Mouse (Mus musculus) liver, embryonic 14.5 days (tissue): ENCODE results near the gene Ccdc34. TPM values are rescaled to one million over a fixed set of nuclear protein-coding genes. Genes with fewer than 3 reads are reported as not detected.

Source experiments
- ATAC-seq: fragments of 200-750 bp; cut with Nextera tagmentation; 2 replicates; pipeline ENCODE4 v1.8.0; 2017; ENCODE audit warnings: moderate number of reproducible peaks, mild to moderate bottlenecking, moderate library complexity; ENCODE audit not compliant: insufficient read depth
- DNase-seq, 3 experiments: peaks; one replicate each; pipeline ENCODE4 v3.0.0-alpha.2; 2012 to 2013; ENCODE audit warnings: low read depth in 3 of 3, low spot score in 3 of 3
- H3K27ac ChIP-seq: fragments of 300-500 bp; sonication (generic); 2 replicates; pipeline ENCODE4 v1.5.1; 2014; ENCODE audit warnings: moderate library complexity, mild to moderate bottlenecking, control low read depth, inconsistent platforms
- H3K27me3 ChIP-seq: fragments of 300-500 bp; sonication (generic); 2 replicates; pipeline ENCODE4 v1.6.1; 2014; ENCODE audit warnings: mild to moderate bottlenecking, low read length, moderate library complexity; ENCODE audit not compliant: control insufficient read depth, insufficient read depth
- H3K36me3 ChIP-seq: fragments of 300-500 bp; sonication (generic); replicated peaks from 2 replicates; pipeline ENCODE4 v1.6.1; 2014; ENCODE audit warnings: low read depth; ENCODE audit not compliant: control insufficient read depth, insufficient read depth
- H3K4me1 ChIP-seq, 2 experiments: fragments of 200-500 bp in 1 of 2; fragments of 300-500 bp in 1 of 2; sonication (generic) in 1 of 2; replicated peaks; 2 replicates each; pipeline ENCODE4 v1.6.1; 2012 to 2014; ENCODE audit warnings: antibody characterized with exemption in 1 of 2, inconsistent platforms in 1 of 2, low read length in 1 of 2; ENCODE audit not compliant: control insufficient read depth in 2 of 2, insufficient read depth in 2 of 2
- H3K4me2 ChIP-seq: fragments of 300-500 bp; sonication (generic); 2 replicates; pipeline ENCODE4 v1.6.1; 2014; ENCODE audit warnings: low read depth, mild to moderate bottlenecking, control low read depth, moderate library complexity
- H3K4me3 ChIP-seq, 2 experiments: fragments of 200-500 bp in 1 of 2; fragments of 300-500 bp in 1 of 2; sonication (generic) in 1 of 2; 2 replicates each; pipeline ENCODE4 v1.5.1; 2012 to 2014; ENCODE audit warnings: low read depth in 2 of 2, low read length in 2 of 2, mild to moderate bottlenecking in 2 of 2, control low read depth in 1 of 2, inconsistent platforms in 1 of 2, moderate library complexity in 1 of 2; ENCODE audit not compliant: insufficient read depth in 1 of 2
- H3K9ac ChIP-seq: fragments of 300-500 bp; sonication (generic); replicated peaks from 2 replicates; pipeline ENCODE4 v1.6.1; 2014; ENCODE audit warnings: mild to moderate bottlenecking, control low read depth, moderate library complexity
- H3K9me3 ChIP-seq: fragments of 300-500 bp; sonication (generic); 2 replicates; pipeline ENCODE4 v1.6.1; 2016; ENCODE audit warnings: low read length, mixed read lengths; ENCODE audit not compliant: control insufficient read depth
- CTCF ChIP-seq: IDR thresholded peaks from 2 replicates; pipeline ENCODE4 v1.5.1; 2016; ENCODE audit warnings: antibody characterized with exemption, low read depth, control low read depth
- EP300 ChIP-seq: IDR thresholded peaks from 2 replicates; pipeline ENCODE4 v1.6.1; 2016; ENCODE audit warnings: antibody characterized with exemption, low read depth
- WGBS: fragments of 180-500 bp; shearing (Covaris S2); extraction: QIAGEN DNeasy Blood & Tissue Kit; methylation state at CpG from one replicate; pipeline ENCODE4 v1.1.7; 2014; ENCODE audit not compliant: insufficient replicate concordance; 5-methylcytosine and 5-hydroxymethylcytosine counted together
- polyA plus RNA-seq, 2 experiments: library from polyadenylated mRNA; depleted of rRNA in 1 of 2; stranded (reverse) in 1 of 2; unstranded in 1 of 2; fragments of >200 nt; fragmentation: Nextera tagmentation in 1 of 2; extraction: Ambion mirVana in 1 of 2; gene quantifications; 2 replicates each; pipeline versions ENCODE4 v1.2.1 to v1.2.3; 2012 to 2014

Ccdc34 gene
- polyA plus RNA-seq, 2 experiments = 19.6 to 22.8 TPM

- TF ChIP-seq EP300 (no peak), CTCF (no peak)
- Histone ChIP-seq H3K27me3 (no peaks in the 10 kb centered on the region), H3K9ac (no peak overlapping the region), H3K4me3 (no peak overlapping the region), H3K27ac (no peak overlapping the region), H3K4me1 (peaks cover 4 to 34% of the 10 kb centered on the region in 2 experiments), H3K36me3 (no peaks in the 10 kb centered on the region), H3K9me3 (no peaks in the 10 kb centered on the region), H3K4me2 (no peak overlapping the region)
- WGBS = 75% methylated on average over 5 of the region's 5 CpGs
- DNase-seq (no peak), ATAC-seq (no peak)
Observed at GRCm38 (mm10) chr2:109987946-109988345, 29.7 kb upstream of the Ccdc34 start.

- no peak for ATAC-seq
Observed at GRCm38 (mm10) chr2:109989196-109989595, 28.4 kb upstream of the Ccdc34 start.

GRCm38 (mm10) chr2:109989679-109990473, 27.7 kb upstream of the Ccdc34 start:
- Histone ChIP-seq H3K36me3 (no peaks in the 10 kb centered on the region), H3K27me3 (no peaks in the 10 kb centered on the region), H3K27ac (no peak overlapping the region), H3K4me2 (no peak overlapping the region), H3K4me3 (no peak overlapping the region), H3K9ac (no peak overlapping the region), H3K9me3 (no peaks in the 10 kb centered on the region), H3K4me1 (peaks cover 18 to 42% of the 10 kb centered on the region in 2 experiments)
- WGBS = 60% methylated on average over 8 of the region's 8 CpGs
- TF ChIP-seq EP300 (no peak), CTCF (no peak)
- ATAC-seq (no peak), DNase-seq (no peak)

More at GRCm38 (mm10) chr2:109989196-109989595, 28.4 kb upstream of the Ccdc34 start:
- Histone ChIP-seq H3K27me3 (no peaks in the 10 kb centered on the region), H3K27ac (no peak overlapping the region), H3K4me1 (peaks cover 13 to 40% of the 10 kb centered on the region in 2 experiments), H3K9me3 (no peaks in the 10 kb centered on the region), H3K4me3 (no peak overlapping the region), H3K4me2 (no peak overlapping the region), H3K9ac (no peak overlapping the region), H3K36me3 (no peaks in the 10 kb centered on the region)
- no peak for DNase-seq
- TF ChIP-seq EP300 (no peak), CTCF (no peak)
- 36% methylated on average over 3 of the region's 3 CpGs for WGBS

- no peak overlapping the region for H3K4me3 ChIP-seq
- H3K4me2 ChIP-seq = no peak overlapping the region
- no peak for DNase-seq
- H3K9ac ChIP-seq = no peak overlapping the region
- peaks cover 22 to 39% of the 10 kb centered on the region in 2 experiments for H3K4me1 ChIP-seq
- WGBS = 83% methylated on average over 1 of the region's 1 CpGs
- no peak for ATAC-seq
- H3K27ac ChIP-seq = no peak overlapping the region
- TF ChIP-seq CTCF (no peak), EP300 (no peak)
- no peaks in the 10 kb centered on the region for H3K27me3 ChIP-seq
- H3K9me3 ChIP-seq = no peaks in the 10 kb centered on the region
- H3K36me3 ChIP-seq = no peaks in the 10 kb centered on the region
Observed at GRCm38 (mm10) chr2:109991754-109992153, 25.9 kb upstream of the Ccdc34 start.

- Histone ChIP-seq H3K4me2 (no peak overlapping the region), H3K4me3 (no peak overlapping the region), H3K9me3 (no peaks in the 10 kb centered on the region), H3K4me1 (peaks cover 22 to 37% of the 10 kb centered on the region in 2 experiments), H3K27ac (no peak overlapping the region), H3K36me3 (no peaks in the 10 kb centered on the region), H3K9ac (no peak overlapping the region), H3K27me3 (no peaks in the 10 kb centered on the region)
- no peak for DNase-seq
- WGBS = 41% methylated on average over 11 of the region's 11 CpGs
- TF ChIP-seq CTCF = no peak
- no peak for TF ChIP-seq EP300
- no peak for ATAC-seq
Observed at GRCm38 (mm10) chr2:109992448-109993073, 25.1 kb upstream of the Ccdc34 start.
